Mouse (Mus musculus) cerebellum, adult (tissue): Measurements from ENCODE around the gene Mum1.

Source experiments
- ATAC-seq: cut with Nextera tagmentation; 2 replicates; pipeline ENCODE4 v1.9.2; 2017; ENCODE audit warnings: mild to moderate bottlenecking, moderate library complexity, mixed read lengths; ENCODE audit not compliant: insufficient number of reproducible peaks, low FRiP score, low TSS enrichment

The Mum1 gene

GRCm38 (mm10) chr10:80226416-80227165, at the start of gene Mum1:
Gene Mum1, plus strand, starts transcription at chr10:80226434.
- peak; percentile 94 for ATAC-seq

GRCm38 (mm10) chr10:80177441-80178279, 48.6 kb upstream of the Mum1 start:
- ATAC-seq, result no peak

- no peak; the same call in 1 of the 2 replicates for ATAC-seq
Observed at GRCm38 (mm10) chr10:80179068-80180051, 46.9 kb upstream of the Mum1 start, which contains the start of gene Efna2. Gene Efna2, plus strand, starts transcription at chr10:80179482.

GRCm38 (mm10) chr10:80180288-80180687, 45.9 kb upstream of the Mum1 start:
- no peak for ATAC-seq

- ATAC-seq, result no peak
Observed at GRCm38 (mm10) chr10:80180823-80181222, 45.4 kb upstream of the Mum1 start.

GRCm38 (mm10) chr10:80182547-80182946, 43.7 kb upstream of the Mum1 start:
- ATAC-seq, result no peak

- no peak for ATAC-seq
Observed at GRCm38 (mm10) chr10:80186649-80187048, 39.6 kb upstream of the Mum1 start.

- ATAC-seq, result no peak
Observed at GRCm38 (mm10) chr10:80187739-80188138, 38.5 kb upstream of the Mum1 start.

GRCm38 (mm10) chr10:80188453-80189024, 37.7 kb upstream of the Mum1 start:
- ATAC-seq, result no peak

GRCm38 (mm10) chr10:80189999-80190398, 36.2 kb upstream of the Mum1 start:
- no peak for ATAC-seq

- no peak for ATAC-seq
Observed at GRCm38 (mm10) chr10:80190491-80191051, 35.7 kb upstream of the Mum1 start.

GRCm38 (mm10) chr10:80193976-80194375, 32.3 kb upstream of the Mum1 start:
- no peak for ATAC-seq

- no peak for ATAC-seq
Observed at GRCm38 (mm10) chr10:80194441-80194840, 31.8 kb upstream of the Mum1 start.

- no peak for ATAC-seq
Observed at GRCm38 (mm10) chr10:80196167-80196566, 30.1 kb upstream of the Mum1 start.

GRCm38 (mm10) chr10:80196778-80197581, 29.3 kb upstream of the Mum1 start:
- ATAC-seq, result no peak

- peak; percentile 84; the same call in 1 of the 2 replicates for ATAC-seq
Observed at GRCm38 (mm10) chr10:80199440-80200008, 26.7 kb upstream of the Mum1 start.

GRCm38 (mm10) chr10:80200485-80200884, 25.7 kb upstream of the Mum1 start:
- no peak for ATAC-seq

GRCm38 (mm10) chr10:80204055-80204454, 22.2 kb upstream of the Mum1 start:
- no peak for ATAC-seq
